Mouse (Mus musculus) megakaryocyte, embryonic 14.5 days (primary cell): Measurements from ENCODE around the gene Ovol3. TPM values are rescaled to one million over a fixed set of nuclear protein-coding genes. Genes with fewer than 3 reads are reported as not detected.
A peak's percentile ranks its signal among the peaks of the same experiment; 100 is the strongest.

ENCODE experiments used
- H3K27me3 ChIP-seq: replicated peaks from 2 replicates; pipeline ENCODE3; 2012; ENCODE audit warnings: inconsistent platforms
- H3K36me3 ChIP-seq: replicated peaks from 2 replicates; pipeline ENCODE3; 2012; ENCODE audit warnings: low read length, inconsistent platforms, mixed read lengths
- H3K4me1 ChIP-seq: 2 replicates; pipeline ENCODE4 v1.6.1; 2012; ENCODE audit warnings: inconsistent platforms
- H3K4me3 ChIP-seq: replicated peaks from 2 replicates; pipeline ENCODE3; 2012; ENCODE audit warnings: moderate library complexity, mild to moderate bottlenecking, inconsistent platforms
- H3K9me3 ChIP-seq: 2 replicates; pipeline ENCODE4 v1.6.1; 2012; ENCODE audit warnings: inconsistent platforms
- FLI1 ChIP-seq: IDR thresholded peaks from 2 replicates; pipeline ENCODE4 v1.6.1; 2012; ENCODE audit warnings: low read length, inconsistent platforms, mixed read lengths
- GATA1 ChIP-seq: IDR thresholded peaks from 3 replicates; pipeline ENCODE4 v1.6.1; 2012; ENCODE audit warnings: mixed read lengths, low read length, inconsistent platforms, borderline replicate concordance
- polyA plus RNA-seq: library from polyadenylated mRNA; stranded (reverse); fragments of >175 nt; gene quantifications from 2 replicates; pipeline ENCODE4 v1.2.3, GENCODE M21; 2012; ENCODE audit warnings: low replicate concordance; ENCODE audit not compliant: insufficient read depth

Gene Ovol3
- polyA plus RNA-seq, 1 experiment = not detected

DNA sequence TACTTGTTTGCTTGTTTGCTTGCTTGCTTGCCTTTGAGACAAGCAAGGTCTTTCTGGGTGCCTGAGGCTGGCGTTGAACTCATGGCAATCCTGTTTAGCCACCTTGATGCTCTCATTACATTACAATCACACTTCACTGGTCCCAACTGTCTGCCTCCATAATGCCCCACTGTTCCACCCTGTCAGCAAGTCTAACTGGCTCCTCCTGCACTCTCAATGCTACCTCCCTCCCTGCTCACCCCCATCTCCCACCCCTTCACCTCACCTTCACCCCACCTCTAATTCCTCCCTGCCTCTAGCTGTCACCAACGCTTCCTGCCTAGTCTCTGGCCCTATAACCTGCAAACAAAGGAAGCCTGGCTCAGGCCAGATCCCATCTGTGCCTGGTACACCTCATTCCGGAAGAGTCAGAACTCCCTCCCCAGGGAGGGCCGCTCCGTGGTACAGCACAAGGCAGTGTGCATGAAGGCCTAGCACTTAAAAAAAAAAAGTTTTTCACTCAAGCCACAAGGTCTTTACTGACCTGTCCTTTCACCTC lies 37.9 kb downstream of the Ovol3 start:
- no peaks in the 10 kb centered on the region for H3K27me3 ChIP-seq
- H3K9me3 ChIP-seq = no peaks in the 10 kb centered on the region
- H3K4me1 ChIP-seq = peaks cover 51% of the 10 kb centered on the region
- TF ChIP-seq FLI1 = no peak
- TF ChIP-seq GATA1 = no peak
- H3K4me3 ChIP-seq = no peak overlapping the region
- H3K36me3 ChIP-seq = peaks cover 8% of the 10 kb centered on the region

DNA sequence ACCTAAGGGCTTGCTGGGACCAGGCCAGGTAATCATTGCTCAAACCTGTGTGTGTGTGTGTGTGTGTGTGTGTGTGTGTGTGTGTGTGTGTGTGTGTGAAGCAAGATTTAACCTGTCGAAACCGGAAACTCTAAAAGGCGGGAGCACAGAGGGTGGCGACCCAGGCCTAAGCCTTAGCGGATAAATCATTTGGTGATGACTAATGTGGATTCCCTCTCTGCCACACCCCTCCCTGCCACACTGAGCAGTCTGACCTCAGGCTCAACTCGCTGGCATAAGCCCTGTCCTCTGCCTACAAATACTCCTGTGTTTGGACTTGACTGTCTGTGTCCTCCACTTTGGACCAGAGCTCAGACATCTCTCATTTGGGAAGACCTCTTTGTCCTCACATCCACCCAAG lies 39.4 kb downstream of the Ovol3 start:
- peaks cover 58% of the 10 kb centered on the region for H3K4me1 ChIP-seq
- H3K27me3 ChIP-seq = no peaks in the 10 kb centered on the region
- H3K36me3 ChIP-seq = peaks cover 23% of the 10 kb centered on the region
- no peaks in the 10 kb centered on the region for H3K9me3 ChIP-seq
- TF ChIP-seq GATA1 (no peak), FLI1 (no peak)
- peak overlapping the region; percentile 83 for H3K4me3 ChIP-seq

- TF ChIP-seq FLI1 (no peak), GATA1 (no peak)
- Histone ChIP-seq H3K4me3 (peak overlapping the region; percentile 97), H3K36me3 (peaks cover 30% of the 10 kb centered on the region), H3K4me1 (peaks cover 58% of the 10 kb centered on the region), H3K27me3 (no peaks in the 10 kb centered on the region), H3K9me3 (no peaks in the 10 kb centered on the region)
Observed at GRCm38 (mm10) chr7:30195461-30195860, 40.1 kb downstream of the Ovol3 start.

DNA sequence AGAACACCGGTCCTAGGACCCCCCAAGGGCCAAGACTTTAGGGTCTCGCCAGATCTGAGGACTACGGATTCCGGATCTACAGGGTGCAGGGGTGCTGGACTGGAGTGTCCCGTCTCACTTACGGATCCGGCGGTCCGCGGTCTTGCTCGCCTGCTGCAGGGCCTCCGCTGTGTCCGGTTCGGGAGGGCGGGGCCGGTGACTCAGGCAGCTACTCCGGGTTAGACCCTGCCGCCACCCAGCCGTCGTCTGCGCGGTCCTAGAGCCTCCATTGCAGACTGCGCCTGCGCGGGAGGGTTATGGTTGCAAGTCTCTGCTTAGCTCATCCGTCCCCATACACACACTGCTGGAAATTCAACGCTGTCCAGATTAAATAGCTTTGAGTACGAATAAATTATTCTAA lies 40.6 kb downstream of the Ovol3 start:
- H3K4me3 ChIP-seq = peak overlapping the region; percentile 97
- no peaks in the 10 kb centered on the region for H3K9me3 ChIP-seq
- peaks cover 36% of the 10 kb centered on the region for H3K36me3 ChIP-seq
- no peaks in the 10 kb centered on the region for H3K27me3 ChIP-seq
- TF ChIP-seq GATA1 (no peak), FLI1 (no peak)
- peaks cover 58% of the 10 kb centered on the region for H3K4me1 ChIP-seq

DNA sequence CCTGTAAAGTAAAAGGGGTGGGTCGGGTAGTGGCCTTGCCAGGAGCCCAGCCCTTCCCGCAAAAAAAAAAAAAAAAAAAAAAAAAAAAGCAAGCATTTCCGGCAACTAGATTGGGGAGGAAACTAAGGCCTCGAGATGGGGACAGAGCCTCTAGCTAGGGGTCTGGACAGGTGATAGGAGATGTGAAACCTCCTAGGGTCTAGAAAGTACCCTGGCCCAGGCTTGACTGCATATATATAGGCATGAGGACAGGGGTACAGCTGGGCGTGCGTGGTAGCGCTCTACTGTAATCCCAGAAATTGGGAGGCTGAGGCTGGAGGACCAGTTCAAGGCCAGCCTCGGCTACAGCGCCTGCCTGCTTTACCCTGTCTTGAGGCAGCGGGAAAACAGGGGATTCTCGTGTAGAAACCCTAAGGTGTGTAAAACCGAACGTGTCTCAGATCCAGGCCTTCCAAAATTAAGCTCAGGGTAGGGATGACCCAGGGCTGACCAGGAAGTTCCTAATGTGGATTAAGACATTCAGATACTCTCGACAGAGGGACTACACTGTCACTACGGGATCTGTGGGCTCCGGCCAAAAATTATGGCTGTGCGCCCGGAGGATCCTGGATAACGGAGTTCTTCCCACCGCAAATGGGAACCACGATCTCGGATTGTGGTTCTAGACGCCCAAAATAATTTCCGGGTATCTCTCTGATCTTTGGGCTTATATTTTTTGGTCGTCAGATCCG lies 41.3 kb downstream of the Ovol3 start:
- Histone ChIP-seq H3K36me3 (peaks cover 41% of the 10 kb centered on the region), H3K9me3 (no peaks in the 10 kb centered on the region), H3K4me3 (peak overlapping the region; percentile 97), H3K27me3 (no peaks in the 10 kb centered on the region), H3K4me1 (peaks cover 58% of the 10 kb centered on the region)
- TF ChIP-seq GATA1 (no peak), FLI1 (no peak)

DNA sequence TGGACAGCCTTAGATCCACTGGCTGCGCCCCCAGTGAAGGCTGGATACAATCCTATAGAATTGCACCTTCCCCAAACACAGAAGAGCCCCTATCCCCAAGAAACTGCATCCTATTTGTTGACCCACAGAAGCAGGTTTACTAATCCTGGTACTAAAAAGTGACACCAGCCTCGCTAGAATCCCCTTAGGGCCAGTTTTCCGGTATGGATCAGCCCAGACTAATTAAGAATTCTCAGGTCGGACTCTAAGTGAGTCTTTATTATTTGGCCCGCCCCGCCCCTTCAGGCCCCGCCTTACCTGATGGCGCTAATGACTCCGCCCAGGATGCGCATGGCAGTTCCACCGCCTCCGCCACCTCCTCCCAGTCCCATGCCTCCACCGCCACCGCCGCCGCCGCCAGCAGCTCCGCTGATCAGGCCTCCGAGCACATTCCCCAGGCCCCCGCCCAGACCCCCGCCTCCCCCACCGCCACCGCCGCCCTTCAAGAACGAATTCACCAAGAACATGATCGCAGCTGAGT lies 41.9 kb downstream of the Ovol3 start:
- TF ChIP-seq GATA1 = no peak
- TF ChIP-seq FLI1 = no peak
- Histone ChIP-seq H3K36me3 (peaks cover 47% of the 10 kb centered on the region), H3K4me1 (peaks cover 57% of the 10 kb centered on the region)

GRCm38 (mm10) chr7:30193013-30193412 lies 42.5 kb downstream of the Ovol3 start:
- peaks cover 56% of the 10 kb centered on the region for H3K4me1 ChIP-seq
- H3K27me3 ChIP-seq = no peaks in the 10 kb centered on the region
- TF ChIP-seq FLI1 (no peak), GATA1 (no peak)
- peak overlapping the region; percentile 97 for H3K4me3 ChIP-seq
- no peaks in the 10 kb centered on the region for H3K9me3 ChIP-seq
- peaks cover 54% of the 10 kb centered on the region for H3K36me3 ChIP-seq

More for the DNA sequence above, 41.9 kb downstream of the Ovol3 start:
- H3K4me3 ChIP-seq = peak overlapping the region; percentile 97
- no peaks in the 10 kb centered on the region for H3K9me3 ChIP-seq
- no peaks in the 10 kb centered on the region for H3K27me3 ChIP-seq

- Histone ChIP-seq H3K4me1 (peaks cover 49% of the 10 kb centered on the region), H3K27me3 (no peaks in the 10 kb centered on the region), H3K4me3 (no peak overlapping the region), H3K36me3 (peaks cover 63% of the 10 kb centered on the region), H3K9me3 (no peaks in the 10 kb centered on the region)
- no peak for TF ChIP-seq FLI1
- TF ChIP-seq GATA1 = no peak
Observed at GRCm38 (mm10) chr7:30192088-30192487, 43.4 kb downstream of the Ovol3 start.

GRCm38 (mm10) chr7:30189116-30189491 lies 46.4 kb downstream of the Ovol3 start:
- no peak overlapping the region for H3K4me3 ChIP-seq
- peaks cover 45% of the 10 kb centered on the region for H3K4me1 ChIP-seq
- no peaks in the 10 kb centered on the region for H3K27me3 ChIP-seq
- TF ChIP-seq GATA1 (no peak), FLI1 (no peak)
- peaks cover 90% of the 10 kb centered on the region for H3K36me3 ChIP-seq
- H3K9me3 ChIP-seq = no peaks in the 10 kb centered on the region
